Mouse (Mus musculus) limb, embryonic 14.5 days (tissue): ENCODE measurements around the gene F5. TPM values are rescaled to one million over a fixed set of nuclear protein-coding genes. Genes with fewer than 3 reads are reported as not detected.

Experiments
- ATAC-seq: fragments of 200-750 bp; cut with Nextera tagmentation; 2 replicates; pipeline ENCODE4 v1.8.0; 2017; ENCODE audit warnings: low read depth, moderate number of reproducible peaks, moderate TSS enrichment; ENCODE audit not compliant: low FRiP score
- DNase-seq: peaks from one replicate; pipeline ENCODE4 v3.0.0-alpha.2; 2015; ENCODE audit warnings: low spot score
- H3K27ac ChIP-seq: fragments of 300-500 bp; sonication (generic); replicated peaks from 2 replicates; pipeline ENCODE4 v1.5.1; 2014; ENCODE audit warnings: low read depth, mild to moderate bottlenecking, low read length, moderate library complexity, mixed read lengths
- H3K27me3 ChIP-seq: fragments of 300-500 bp; sonication (generic); 2 replicates; pipeline ENCODE4 v1.6.1; 2014; ENCODE audit warnings: low read length, mixed read lengths; ENCODE audit not compliant: control insufficient read depth, insufficient read depth
- H3K36me3 ChIP-seq: fragments of 300-500 bp; sonication (generic); 2 replicates; pipeline ENCODE4 v1.6.1; 2014; ENCODE audit warnings: mild to moderate bottlenecking, low read length, moderate library complexity, mixed read lengths; ENCODE audit not compliant: control insufficient read depth, insufficient read depth
- H3K4me1 ChIP-seq: fragments of 300-500 bp; sonication (generic); 2 replicates; pipeline ENCODE4 v1.6.1; 2014; ENCODE audit warnings: antibody characterized with exemption, low read length, mixed read lengths; ENCODE audit not compliant: control insufficient read depth, insufficient read depth
- H3K4me2 ChIP-seq: fragments of 300-500 bp; sonication (generic); replicated peaks from 2 replicates; pipeline ENCODE4 v1.6.1; 2014; ENCODE audit warnings: low read depth, mild to moderate bottlenecking, low read length, moderate library complexity; ENCODE audit not compliant: severe bottlenecking
- H3K4me3 ChIP-seq: fragments of 300-500 bp; sonication (generic); replicated peaks from 2 replicates; pipeline ENCODE4 v1.5.1; 2014; ENCODE audit warnings: low read length
- H3K9ac ChIP-seq: fragments of 300-500 bp; sonication (generic); 2 replicates; pipeline ENCODE4 v1.6.1; 2014; ENCODE audit warnings: mild to moderate bottlenecking, low read depth, low read length, moderate library complexity; ENCODE audit not compliant: severe bottlenecking
- H3K9me3 ChIP-seq: fragments of 300-500 bp; sonication (generic); 2 replicates; pipeline ENCODE4 v1.6.1; 2016; ENCODE audit warnings: low read length; ENCODE audit not compliant: control insufficient read depth
- POLR2A ChIP-seq: fragments of 200-500 bp; IDR thresholded peaks from 2 replicates; pipeline ENCODE4 v1.8.0; 2012; ENCODE audit warnings: inconsistent platforms, mild to moderate bottlenecking, moderate library complexity, borderline replicate concordance; ENCODE audit not compliant: insufficient read depth, insufficient read length; ENCODE audit errors: extremely low read depth
- WGBS: fragments of 180-500 bp; shearing (Covaris S2); extraction: QIAGEN DNeasy Blood & Tissue Kit; methylation state at CpG from one replicate; pipeline ENCODE4 v1.1.7; 2014; 5-methylcytosine and 5-hydroxymethylcytosine counted together
- polyA plus RNA-seq, 2 experiments: library from polyadenylated mRNA; depleted of rRNA in 1 of 2; stranded (reverse) in 1 of 2; unstranded in 1 of 2; fragments of >200 nt; fragmentation: Nextera tagmentation in 1 of 2; extraction: Ambion mirVana in 1 of 2; gene quantifications; 2 replicates each; pipeline versions ENCODE4 v1.2.1 to v1.2.3; 2012 to 2014

Gene F5
- polyA plus RNA-seq, 2 experiments = 0.34 to 0.39 TPM

- H3K27me3 ChIP-seq = no peaks in the 10 kb centered on the region
- H3K36me3 ChIP-seq = no peaks in the 10 kb centered on the region
- no peak for DNase-seq
- no peak overlapping the region for H3K4me2 ChIP-seq
- no peaks in the 10 kb centered on the region for H3K4me1 ChIP-seq
- H3K4me3 ChIP-seq = no peak overlapping the region
- no peaks in the 10 kb centered on the region for H3K9me3 ChIP-seq
- TF ChIP-seq POLR2A = no peak
- ATAC-seq = no peak
- no peak overlapping the region for H3K9ac ChIP-seq
- no peak overlapping the region for H3K27ac ChIP-seq
Measured at GRCm38 (mm10) chr1:164176856-164177255, 25.2 kb downstream of the F5 start.

DNA sequence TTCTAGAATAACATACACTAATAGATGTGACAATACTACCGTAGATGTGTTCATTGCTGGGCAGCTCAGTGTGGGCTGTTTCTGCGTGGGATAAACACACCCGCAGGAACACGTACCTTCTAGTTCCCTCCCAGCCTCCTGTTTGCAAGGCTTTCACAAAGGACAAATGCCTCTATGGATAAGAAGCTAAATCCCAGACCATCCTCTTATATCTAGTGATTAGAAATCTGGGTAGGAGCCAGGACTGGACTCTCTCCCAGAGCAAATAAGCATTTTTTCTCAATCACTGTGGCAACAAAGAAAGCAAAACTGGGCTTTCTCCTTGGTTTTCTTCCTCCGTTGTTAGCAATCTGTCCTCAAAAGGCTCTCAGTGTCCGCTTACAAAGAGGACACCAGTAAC, 26.8 kb downstream of the F5 start:
- no peak for TF ChIP-seq POLR2A
- DNase-seq (no peak), ATAC-seq (no peak)
- H3K27me3 ChIP-seq = no peaks in the 10 kb centered on the region
- no peaks in the 10 kb centered on the region for H3K9me3 ChIP-seq
- 85% methylated on average over 6 of the region's 6 CpGs for WGBS
- H3K4me1 ChIP-seq = no peaks in the 10 kb centered on the region
- no peak overlapping the region for H3K27ac ChIP-seq
- H3K4me2 ChIP-seq = no peak overlapping the region
- H3K36me3 ChIP-seq = no peaks in the 10 kb centered on the region
- H3K4me3 ChIP-seq = no peak overlapping the region
- no peak overlapping the region for H3K9ac ChIP-seq

DNA sequence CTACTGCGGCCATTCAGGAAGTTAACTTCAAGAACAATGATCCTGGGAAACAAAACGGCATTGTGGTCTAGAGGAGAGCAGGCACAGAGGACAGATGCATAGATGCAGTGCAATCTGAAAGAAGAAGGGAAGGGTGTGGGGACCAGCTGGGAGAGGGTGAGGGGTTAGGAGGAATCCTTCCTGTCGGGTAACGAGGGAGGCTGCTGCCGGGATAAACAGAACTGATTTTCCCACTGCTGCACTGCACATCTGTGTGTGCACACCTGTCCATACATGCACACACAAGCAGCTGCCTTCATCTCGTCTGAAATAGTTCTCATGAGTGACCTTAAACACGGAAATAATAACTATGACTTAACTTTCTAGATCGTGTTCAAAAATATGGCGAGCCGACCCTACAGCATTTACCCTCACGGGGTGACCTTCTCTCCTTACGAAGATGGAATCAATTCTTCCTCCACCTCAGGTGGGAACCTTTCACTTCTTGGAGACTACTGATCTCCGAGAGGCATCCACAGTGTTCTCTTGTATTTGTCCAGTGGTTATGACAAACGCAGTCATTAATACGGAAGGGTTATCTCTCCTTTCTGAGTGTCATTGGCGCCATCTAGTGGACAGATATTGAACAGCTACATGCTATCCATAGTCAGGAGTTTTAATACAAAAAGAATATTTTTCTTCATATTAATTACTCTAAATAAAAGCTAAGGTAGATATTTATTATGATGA, 32.7 kb downstream of the F5 start:
- peak; percentile 80 for DNase-seq
- no peaks in the 10 kb centered on the region for H3K9me3 ChIP-seq
- no peak overlapping the region for H3K27ac ChIP-seq
- peak overlapping the region; percentile 12; the same call in 1 of the 2 replicates for H3K4me3 ChIP-seq
- 0 out of 2 replicates have a peak overlapping the region, but pooled peaks have one; percentile 16 for H3K9ac ChIP-seq
- no peaks in the 10 kb centered on the region; the same call in 1 of the 2 replicates for H3K4me1 ChIP-seq
- H3K27me3 ChIP-seq = no peaks in the 10 kb centered on the region
- H3K36me3 ChIP-seq = no peaks in the 10 kb centered on the region
- peak overlapping the region; percentile 33 for H3K4me2 ChIP-seq
- TF ChIP-seq POLR2A = no peak
- 43% methylated on average over 16 of the region's 16 CpGs for WGBS
- peak; percentile 79 for ATAC-seq

DNA sequence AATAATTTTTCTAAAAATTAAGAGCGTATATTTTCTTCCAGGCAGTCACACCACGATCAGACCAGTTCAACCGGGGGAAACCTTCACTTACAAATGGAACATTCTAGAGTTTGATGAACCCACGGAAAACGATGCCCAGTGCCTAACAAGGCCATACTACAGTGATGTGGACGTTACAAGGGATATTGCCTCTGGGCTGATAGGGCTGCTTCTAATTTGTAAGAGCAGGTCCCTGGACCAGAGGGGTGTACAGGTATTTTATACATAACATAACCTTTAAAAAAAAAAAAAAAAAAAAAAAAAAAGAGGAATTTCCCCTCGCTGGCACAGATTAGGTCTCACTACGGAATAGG, 33.2 kb downstream of the F5 start:
- ATAC-seq (no peak), DNase-seq (no peak)
- H3K9me3 ChIP-seq = no peaks in the 10 kb centered on the region
- no peak overlapping the region for H3K4me3 ChIP-seq
- 44% methylated on average over 8 of the region's 8 CpGs for WGBS
- H3K4me2 ChIP-seq = no peak overlapping the region
- H3K27me3 ChIP-seq = no peaks in the 10 kb centered on the region
- no peaks in the 10 kb centered on the region for H3K36me3 ChIP-seq
- TF ChIP-seq POLR2A = no peak
- no peak overlapping the region for H3K9ac ChIP-seq
- no peaks in the 10 kb centered on the region; the same call in 1 of the 2 replicates for H3K4me1 ChIP-seq
- no peak overlapping the region for H3K27ac ChIP-seq

DNA sequence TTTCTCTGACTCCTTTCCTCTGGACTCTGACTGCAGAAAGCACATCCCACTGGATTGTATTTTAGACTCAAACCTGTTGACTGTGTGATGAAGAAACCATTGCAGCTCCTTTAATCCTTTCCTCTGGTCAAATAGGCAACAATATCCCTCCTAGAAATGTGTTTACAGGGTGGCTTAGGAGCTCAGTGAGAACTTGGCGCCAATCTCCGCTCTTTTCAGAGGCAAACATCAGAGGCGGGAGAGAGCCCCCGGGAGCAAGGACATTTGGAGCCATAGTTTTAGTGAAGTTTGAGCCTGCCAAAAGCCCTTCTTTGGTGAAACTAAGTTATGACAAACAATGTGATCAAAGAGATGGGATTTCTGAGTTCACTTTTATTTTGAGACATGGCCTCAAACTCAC, 33.7 kb downstream of the F5 start:
- no peak for DNase-seq
- no peak for ATAC-seq

More for the DNA sequence above, 33.7 kb downstream of the F5 start:
- TF ChIP-seq POLR2A = no peak
- Histone ChIP-seq H3K9ac (no peak overlapping the region; the same call in 1 of the 2 replicates), H3K4me2 (no peak overlapping the region), H3K4me1 (no peaks in the 10 kb centered on the region; the same call in 1 of the 2 replicates), H3K4me3 (no peak overlapping the region), H3K27me3 (no peaks in the 10 kb centered on the region), H3K9me3 (no peaks in the 10 kb centered on the region), H3K27ac (no peak overlapping the region), H3K36me3 (no peaks in the 10 kb centered on the region)
- 78% methylated on average over 4 of the region's 4 CpGs for whole genome bisulfite sequencing
